Mouse (Mus musculus): ENCODE measurements around the gene Hspb9. TPM values are rescaled to one million over a fixed set of nuclear protein-coding genes. Genes with fewer than 3 reads are reported as not detected.

The Hspb9 gene
- total and polyA plus RNA-seq, 3 experiments: 0.73 to 2.1 TPM; not detected in 1

DNA sequence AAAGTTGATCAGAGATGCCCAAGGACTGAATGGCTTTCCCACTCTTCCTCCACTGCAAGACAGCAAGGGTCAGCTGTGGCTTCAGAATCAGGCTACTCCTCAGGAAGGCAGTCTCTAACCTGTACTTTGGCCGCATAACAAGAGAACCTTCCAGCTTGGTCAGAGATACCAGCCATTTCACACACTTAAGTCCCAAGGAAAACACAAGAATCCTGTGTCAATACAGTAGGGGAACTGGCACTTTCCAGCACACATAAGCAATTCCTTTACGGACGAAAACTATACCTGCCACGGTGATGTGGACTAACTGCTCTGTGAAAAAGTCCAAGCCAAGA lies 23.1 kb downstream of the Hspb9 start:
- Histone ChIP-seq H3K4me1 (ENCODE audit: control insufficient read depth in 1 of 2, insufficient read depth in 2 of 2, low read length in 2 of 2) (peaks cover 2 to 24% of the 10 kb centered on the region in 2 experiments; a peak in 3 of 4 replicates), H3K36me3 (ENCODE audit: control insufficient read depth in 1 of 2, insufficient read depth in 2 of 2, low read length in 2 of 2) (peaks cover 7 to 34% of the 10 kb centered on the region in 2 experiments), H3K27me3 (ENCODE audit: control insufficient read depth in 1 of 2, insufficient read depth in 2 of 2, low read length in 2 of 2) (no peaks in the 10 kb centered on the region), H3K9me3 (replicated peaks; ENCODE audit: insufficient read depth, low read length) (no peaks in the 10 kb centered on the region), H3K79me2 (ENCODE audit: control insufficient read depth, insufficient read depth, low read length, poor library complexity) (peaks cover 59% of the 10 kb centered on the region), H3K9ac (ENCODE audit: control insufficient read depth, low read depth, low read length, poor library complexity, severe bottlenecking) (peak overlapping the region; percentile 83), H3K4me3 (ENCODE audit: control insufficient read depth in 1 of 2, insufficient read depth in 1 of 2, low read depth in 2 of 2, low read length in 2 of 2) (peak overlapping the region; percentile 67 to 77), H3K27ac (ENCODE audit: control insufficient read depth, low read depth, low read length) (peak overlapping the region; percentile 85)
- TF ChIP-seq TAL1 (IDR thresholded peaks at IDR 0.05; ENCODE audit: low read length) (no peak), BHLHE40 (IDR thresholded peaks at IDR 0.05; ENCODE audit: borderline replicate concordance, low read depth, low read length) (no peak), UBTF (IDR thresholded peaks at IDR 0.05; ENCODE audit: borderline replicate concordance, insufficient read depth, low read depth, low read length) (no peak), E2F4 (IDR thresholded peaks at IDR 0.05; ENCODE audit: borderline replicate concordance, low read depth, low read length) (no peak), TCF12 (IDR thresholded peaks at IDR 0.05; ENCODE audit: low read depth, low read length) (no peak), ZNF384 (IDR thresholded peaks at IDR 0.05; ENCODE audit: low read depth, low read length) (no peak), CHD1 (IDR thresholded peaks at IDR 0.05; ENCODE audit: low read depth, low read length) (peak; percentile 22; the same call in 1 of the 2 replicates)
- DNase-seq (ENCODE audit: low read depth, low spot score): no peak

DNA sequence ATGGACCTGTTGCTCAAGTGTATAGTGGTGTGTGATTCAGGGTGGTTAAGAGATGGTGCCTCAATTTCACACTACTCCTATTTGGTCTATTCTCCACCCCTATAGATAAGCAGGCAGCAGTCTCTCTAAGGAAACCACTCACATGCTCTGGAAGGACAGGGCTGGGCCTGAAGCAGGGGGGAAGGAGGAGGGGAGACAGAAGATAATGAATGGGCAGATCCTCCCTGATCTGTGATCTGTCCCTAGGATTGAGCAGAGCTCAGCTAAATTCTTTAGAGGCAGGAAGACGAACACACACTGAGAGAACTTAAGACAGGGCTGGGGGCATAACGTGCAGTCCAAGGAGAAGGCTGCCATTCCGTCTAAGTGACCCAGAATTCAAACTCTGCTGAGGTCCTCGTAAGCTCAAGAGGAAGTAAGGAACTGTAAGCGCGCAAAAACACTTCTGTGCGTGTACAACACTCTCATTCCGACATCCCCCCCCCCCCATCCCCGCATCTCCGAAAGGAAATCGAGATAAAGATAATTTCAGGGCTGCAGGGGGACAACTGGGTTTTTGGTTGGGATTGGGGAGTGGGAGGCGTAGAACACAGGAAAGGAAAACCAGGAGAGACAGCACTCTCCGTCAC lies 23.6 kb downstream of the Hspb9 start:
- Histone ChIP-seq H3K36me3 (ENCODE audit: control insufficient read depth in 1 of 2, insufficient read depth in 2 of 2, low read length in 2 of 2) (peaks cover 7 to 31% of the 10 kb centered on the region in 2 experiments), H3K9ac (ENCODE audit: control insufficient read depth, low read depth, low read length, poor library complexity, severe bottlenecking) (peak overlapping the region; percentile 95), H3K27ac (ENCODE audit: control insufficient read depth, low read depth, low read length) (peak overlapping the region; percentile 93), H3K79me2 (ENCODE audit: control insufficient read depth, insufficient read depth, low read length, poor library complexity) (peaks cover 54% of the 10 kb centered on the region), H3K4me1 (ENCODE audit: control insufficient read depth in 1 of 2, insufficient read depth in 2 of 2, low read length in 2 of 2) (peaks cover 2 to 24% of the 10 kb centered on the region in 2 experiments; a peak in 3 of 4 replicates), H3K4me3 (ENCODE audit: control insufficient read depth in 1 of 2, insufficient read depth in 1 of 2, low read depth in 2 of 2, low read length in 2 of 2) (peak overlapping the region; percentile 67 to 96), H3K9me3 (replicated peaks; ENCODE audit: insufficient read depth, low read length) (no peaks in the 10 kb centered on the region), H3K27me3 (ENCODE audit: control insufficient read depth in 1 of 2, insufficient read depth in 2 of 2, low read length in 2 of 2) (no peaks in the 10 kb centered on the region)
- peak; percentile 97 for DNase-seq (ENCODE audit: low read depth, low spot score)
- TF ChIP-seq ZNF384 (IDR thresholded peaks at IDR 0.05; ENCODE audit: low read depth, low read length): 0 out of 2 replicates have a peak, but pooled peaks have one; percentile 7
- TF ChIP-seq ELF1 (IDR thresholded peaks at IDR 0.05; ENCODE audit: low read depth, low read length): no peak; the same call in none of the 2 replicates
- TF ChIP-seq NELFE (IDR thresholded peaks at IDR 0.05; ENCODE audit: low read depth, low read length): peak; percentile 76
- TF ChIP-seq UBTF (IDR thresholded peaks at IDR 0.05; ENCODE audit: borderline replicate concordance, insufficient read depth, low read depth, low read length): no peak
- peak; percentile 89 for TF ChIP-seq MAX (IDR thresholded peaks at IDR 0.05; ENCODE audit: low read length)
- TF ChIP-seq POLR2AphosphoS2 (IDR thresholded peaks at IDR 0.05; ENCODE audit: low read length): peak; percentile 77
- TF ChIP-seq MXI1 (IDR thresholded peaks at IDR 0.05; ENCODE audit: low read depth, low read length): peak; percentile 98
- no peak; the same call in 1 of the 2 replicates for TF ChIP-seq GABPA (IDR thresholded peaks at IDR 0.05; ENCODE audit: low read depth, low read length)
- TF ChIP-seq RCOR1 (IDR thresholded peaks at IDR 0.05; ENCODE audit: low read depth, low read length): 0 out of 2 replicates have a peak, but pooled peaks have one; percentile 28
- TF ChIP-seq ZC3H11A (IDR thresholded peaks at IDR 0.05; ENCODE audit: low read depth, low read length): no peak
- TF ChIP-seq GATA1 (IDR thresholded peaks at IDR 0.05; ENCODE audit: low read depth, low read length): peak; percentile 92
- TF ChIP-seq ZKSCAN1 (IDR thresholded peaks at IDR 0.05; ENCODE audit: low read depth, low read length): no peak
- peak; percentile 97 for TF ChIP-seq ZMIZ1 (IDR thresholded peaks at IDR 0.05; ENCODE audit: low read depth, low read length)
- no peak for TF ChIP-seq CTCF (IDR thresholded peaks at IDR 0.05 in 2 of 3, conservative IDR thresholded peaks at IDR 0.05 in 1 of 3; ENCODE audit: control insufficient read depth in 1 of 3, insufficient read depth in 1 of 3, low read depth in 2 of 3, low read length in 3 of 3, poor library complexity in 1 of 3, severe bottlenecking in 1 of 3)
- peak in 1 of 2 experiments; percentile 72; a peak in 2 of 4 replicates for TF ChIP-seq EP300 (IDR thresholded peaks at IDR 0.05; ENCODE audit: low read depth in 1 of 2, low read length in 2 of 2)
- TF ChIP-seq MYB (IDR thresholded peaks at IDR 0.05; ENCODE audit: low read depth, low read length): no peak
- TF ChIP-seq NRF1 (IDR thresholded peaks at IDR 0.05; ENCODE audit: insufficient read depth, low read depth, low read length, poor library complexity, severe bottlenecking): peak; percentile 24; the same call in 1 of the 2 replicates
- TF ChIP-seq POLR2A (IDR thresholded peaks at IDR 0.05; ENCODE audit: control insufficient read depth in 1 of 2, insufficient read depth in 1 of 2, low read depth in 1 of 2, low read length in 2 of 2, poor library complexity in 1 of 2): peak in 1 of 2 experiments; percentile 95; a peak in 3 of 4 replicates
- TF ChIP-seq TAL1 (IDR thresholded peaks at IDR 0.05; ENCODE audit: low read length): peak; percentile 48; the same call in 1 of the 2 replicates
- no peak for TF ChIP-seq E2F4 (IDR thresholded peaks at IDR 0.05; ENCODE audit: borderline replicate concordance, low read depth, low read length)
- TF ChIP-seq RAD21 (IDR thresholded peaks at IDR 0.05; ENCODE audit: low read depth, low read length): no peak
- peak; percentile 94 for TF ChIP-seq TBP (IDR thresholded peaks at IDR 0.05; ENCODE audit: low read depth, low read length)
- peak; percentile 93 for TF ChIP-seq ETS1 (IDR thresholded peaks at IDR 0.05; ENCODE audit: low read depth, low read length)
- TF ChIP-seq HCFC1 (IDR thresholded peaks at IDR 0.05; ENCODE audit: low read depth, low read length): peak; percentile 78
- no peak for TF ChIP-seq POLR2AphosphoS5 (IDR thresholded peaks at IDR 0.05; ENCODE audit: borderline replicate concordance, low read depth, low read length)
- TF ChIP-seq USF1 (IDR thresholded peaks at IDR 0.05; ENCODE audit: low read depth, low read length): peak; percentile 49; the same call in 1 of the 2 replicates
- TF ChIP-seq SIN3A (IDR thresholded peaks at IDR 0.05; ENCODE audit: low read length): peak; percentile 99
